Mouse (Mus musculus) thymus, adult 2 months (tissue): ENCODE measurements around the gene Troap. TPM values are rescaled to one million over a fixed set of nuclear protein-coding genes. Genes with fewer than 3 reads are reported as not detected.

ENCODE experiments used
- DNase-seq: peaks from one replicate; pipeline ENCODE4 v3.0.0; 2021
- H3K27ac ChIP-seq: fragments of 200-500 bp; 2 replicates; pipeline ENCODE4 v1.5.1; 2012; ENCODE audit warnings: low read length, control low read depth; ENCODE audit not compliant: control insufficient read depth, insufficient read depth
- H3K27me3 ChIP-seq: fragments of 200-500 bp; 2 replicates; pipeline ENCODE4 v1.6.1; 2012; ENCODE audit warnings: mild to moderate bottlenecking, low read length, moderate library complexity, mixed read lengths; ENCODE audit not compliant: control insufficient read depth, insufficient read depth
- H3K36me3 ChIP-seq: fragments of 200-500 bp; 2 replicates; pipeline ENCODE4 v1.6.1; 2012; ENCODE audit warnings: mild to moderate bottlenecking, low read length, moderate library complexity; ENCODE audit not compliant: control insufficient read depth, insufficient read depth
- H3K4me1 ChIP-seq: fragments of 200-500 bp; replicated peaks from 2 replicates; pipeline ENCODE4 v1.6.1; 2012; ENCODE audit warnings: low read length; ENCODE audit not compliant: control insufficient read depth, insufficient read depth
- H3K4me3 ChIP-seq: fragments of 200-500 bp; 2 replicates; pipeline ENCODE4 v1.5.1; 2012; ENCODE audit warnings: mild to moderate bottlenecking, low read length, control low read depth, moderate library complexity; ENCODE audit not compliant: control insufficient read depth, insufficient read depth
- CTCF ChIP-seq: fragments of 200-500 bp; IDR thresholded peaks from 2 replicates; pipeline ENCODE4 v1.5.1; 2012; ENCODE audit warnings: mild to moderate bottlenecking, control low read depth, low read length, moderate library complexity, borderline replicate concordance; ENCODE audit not compliant: control insufficient read depth, poor library complexity, insufficient read depth; ENCODE audit errors: extremely low read depth
- POLR2A ChIP-seq: fragments of 200-500 bp; IDR thresholded peaks from 2 replicates; pipeline ENCODE4 v1.6.1; 2012; ENCODE audit warnings: mild to moderate bottlenecking, low read length, control low read depth, moderate library complexity; ENCODE audit not compliant: control insufficient read depth, poor library complexity, insufficient read depth; ENCODE audit errors: extremely low read depth
- WGBS: fragments of 180-500 bp; shearing (Covaris S2); methylation state at CpG from one replicate; pipeline ENCODE4 v1.1.7; 2018; 5-methylcytosine and 5-hydroxymethylcytosine counted together
- polyA plus RNA-seq: library from polyadenylated mRNA; depleted of rRNA; stranded (reverse); fragments of >200 nt; gene quantifications from 2 replicates; pipeline ENCODE4 v1.2.3, GENCODE M21; 2012

Troap gene
- polyA plus RNA-seq, 1 experiment = 40.8 TPM

GRCm38 (mm10) chr15:99035431-99035830, 38.9 kb upstream of the Troap start:
- 97% methylated on average over 4 of the region's 4 CpGs for WGBS

GRCm38 (mm10) chr15:99036249-99036905, 38.0 kb upstream of the Troap start:
- Histone ChIP-seq H3K27me3 (no peaks in the 10 kb centered on the region), H3K27ac (no peak overlapping the region), H3K4me3 (no peak overlapping the region), H3K36me3 (peaks cover 32% of the 10 kb centered on the region), H3K4me1 (peaks cover 11% of the 10 kb centered on the region)
- WGBS = 97% methylated on average over 8 of the region's 8 CpGs
- TF ChIP-seq POLR2A (no peak), CTCF (no peak)
- DNase-seq = no peak

More at GRCm38 (mm10) chr15:99035431-99035830, 38.9 kb upstream of the Troap start:
- Histone ChIP-seq H3K4me1 (peaks cover 16% of the 10 kb centered on the region), H3K36me3 (peaks cover 32% of the 10 kb centered on the region), H3K4me3 (no peak overlapping the region), H3K27ac (no peak overlapping the region), H3K27me3 (no peaks in the 10 kb centered on the region)
- no peak for TF ChIP-seq POLR2A
- TF ChIP-seq CTCF = no peak
- DNase-seq = no peak

DNA sequence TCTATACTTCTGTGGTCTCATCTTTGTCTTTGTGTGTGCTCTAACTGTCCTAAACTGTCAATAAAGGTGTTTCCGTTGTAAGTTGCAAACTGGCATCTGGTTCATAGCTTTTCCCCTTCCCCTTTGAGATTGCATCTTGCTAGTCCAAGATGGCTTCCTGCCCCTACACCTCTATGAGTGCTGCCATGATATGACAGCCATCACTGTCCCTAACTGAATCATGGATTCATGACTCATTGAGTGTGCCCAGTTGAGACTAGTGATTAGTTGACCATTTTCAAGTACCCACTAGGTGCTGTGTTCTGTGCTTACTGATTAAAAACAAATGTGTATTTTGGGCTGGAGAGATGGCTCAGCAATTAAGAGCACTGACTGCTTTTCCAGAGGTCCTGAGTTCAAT, 36.4 kb upstream of the Troap start:
- H3K36me3 ChIP-seq = peaks cover 32% of the 10 kb centered on the region

GRCm38 (mm10) chr15:99038797-99039196, 35.6 kb upstream of the Troap start:
- H3K36me3 ChIP-seq = peaks cover 32% of the 10 kb centered on the region
- TF ChIP-seq POLR2A (no peak), CTCF (no peak)
- H3K27ac ChIP-seq = no peak overlapping the region
- H3K4me3 ChIP-seq = no peak overlapping the region
- H3K4me1 ChIP-seq = no peaks in the 10 kb centered on the region
- no peaks in the 10 kb centered on the region for H3K27me3 ChIP-seq
- DNase-seq = no peak
- WGBS = 98% methylated on average over 5 of the region's 5 CpGs

More for the DNA sequence above, 36.4 kb upstream of the Troap start:
- no peaks in the 10 kb centered on the region for H3K4me1 ChIP-seq
- no peak overlapping the region for H3K27ac ChIP-seq
- WGBS = 94% methylated on average over 1 of the region's 1 CpGs
- H3K27me3 ChIP-seq = no peaks in the 10 kb centered on the region
- TF ChIP-seq POLR2A = no peak
- TF ChIP-seq CTCF = no peak
- DNase-seq = no peak
- no peak overlapping the region for H3K4me3 ChIP-seq

DNA sequence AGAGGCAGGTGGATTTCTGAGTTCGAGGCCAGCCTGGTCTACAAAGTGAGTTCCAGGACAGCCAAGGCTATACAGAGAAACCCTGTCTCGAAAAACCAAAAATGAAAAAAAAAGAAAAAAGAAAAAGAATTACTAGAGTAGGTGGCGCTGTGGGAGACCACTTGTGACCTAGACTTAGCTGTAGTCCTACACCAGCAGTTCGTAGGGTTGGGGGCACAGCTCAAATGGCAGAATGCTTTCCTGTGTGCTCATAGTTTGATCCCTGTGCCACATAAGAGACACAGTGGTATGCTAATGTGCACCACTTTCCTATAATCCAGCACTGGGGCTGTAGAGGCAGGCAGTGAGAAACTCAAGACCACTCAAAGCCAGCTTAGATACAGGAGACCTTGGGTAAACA, 35.1 kb upstream of the Troap start:
- no peak for TF ChIP-seq POLR2A
- TF ChIP-seq CTCF = no peak
- WGBS = 89% methylated on average over 4 of the region's 4 CpGs

GRCm38 (mm10) chr15:99039996-99040919, 34.1 kb upstream of the Troap start:
- DNase-seq = no peak
- Histone ChIP-seq H3K27ac (no peak overlapping the region), H3K4me1 (no peaks in the 10 kb centered on the region), H3K4me3 (no peak overlapping the region), H3K27me3 (no peaks in the 10 kb centered on the region), H3K36me3 (peaks cover 23% of the 10 kb centered on the region)
- TF ChIP-seq CTCF = no peak
- TF ChIP-seq POLR2A = no peak
- 82% methylated on average over 26 of the region's 26 CpGs for WGBS

More for the DNA sequence above, 35.1 kb upstream of the Troap start:
- Histone ChIP-seq H3K27ac (no peak overlapping the region), H3K27me3 (no peaks in the 10 kb centered on the region), H3K4me3 (no peak overlapping the region), H3K4me1 (no peaks in the 10 kb centered on the region), H3K36me3 (peaks cover 32% of the 10 kb centered on the region)
- DNase-seq = no peak
